Mouse (Mus musculus): ENCODE results near the gene Rab3c.

GRCm38 (mm10) chr13:110018431-110018901 lies 262.3 kb downstream of the Rab3c start:
- TF ChIP-seq POLR2A (IDR thresholded peaks at IDR 0.05; ENCODE audit: low read depth, low read length) (no peak), CTCF (IDR thresholded peaks at IDR 0.05; ENCODE audit: extremely low read depth, insufficient read length, insufficient replicate concordance, low read depth, low read length) (peak; percentile 73; the same call in 1 of the 2 replicates)
